Mouse (Mus musculus) kidney, adult 2 months (tissue): Measurements from ENCODE around the gene Kcnq1.

Source experiments
- CTCF ChIP-seq: fragments of 200-500 bp; conservative IDR thresholded peaks from 2 replicates; pipeline ENCODE4 v1.5.1; 2011; ENCODE audit warnings: low read depth, mild to moderate bottlenecking, control low read depth, low read length, moderate library complexity, mixed read lengths; ENCODE audit not compliant: insufficient read depth, insufficient read length
- POLR2A ChIP-seq: fragments of 200-500 bp; IDR thresholded peaks from one replicate; pipeline ENCODE4 v1.6.1; 2011; ENCODE audit warnings: low read depth, low read length, control low read depth

DNA sequence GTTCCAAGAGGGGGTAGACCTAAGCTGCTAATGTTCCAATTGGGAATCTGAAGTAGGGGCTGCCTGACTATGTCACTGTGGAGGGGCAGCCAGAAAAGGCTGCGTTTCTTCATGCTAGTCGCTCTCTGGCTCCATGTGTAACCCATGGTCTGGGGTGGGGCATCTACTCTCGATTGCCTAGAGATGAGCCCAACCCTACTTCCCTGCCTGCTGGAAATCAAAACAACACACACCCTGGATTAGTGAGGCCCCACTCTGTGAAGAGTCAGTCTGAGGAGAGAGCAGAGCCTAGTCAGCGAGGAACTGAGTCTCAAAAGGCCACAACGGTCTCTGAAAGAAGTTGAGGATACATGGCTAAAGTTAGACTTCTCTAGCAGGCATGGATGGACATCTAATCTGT lies 40.9 kb downstream of the Kcnq1 start:
- no peak for TF ChIP-seq CTCF
- TF ChIP-seq POLR2A: no peak
